Mouse (Mus musculus) adrenal gland, adult 8-10 months (tissue): Measurements from ENCODE around the gene Uggt1. TPM values are rescaled to one million over a fixed set of nuclear protein-coding genes. Genes with fewer than 3 reads are reported as not detected.

Source experiments
- DNase-seq: peaks from one replicate; pipeline ENCODE4 v3.0.0; 2022
- microRNA-seq, 2 experiments: library from miRNA; unstranded; fragments of <30 nt; microRNA quantifications; one replicate each; pipeline ENCODE4 v1.2.0; 2022
- total RNA-seq, 4 experiments: library from RNA; stranded (reverse); gene quantifications; 2 replicates each; pipeline ENCODE4 v1.2.4; 2022

Gene Uggt1
- total RNA-seq, 4 experiments from 2014 or later = 50.9 to 64.5 (median 54.8) TPM

DNA sequence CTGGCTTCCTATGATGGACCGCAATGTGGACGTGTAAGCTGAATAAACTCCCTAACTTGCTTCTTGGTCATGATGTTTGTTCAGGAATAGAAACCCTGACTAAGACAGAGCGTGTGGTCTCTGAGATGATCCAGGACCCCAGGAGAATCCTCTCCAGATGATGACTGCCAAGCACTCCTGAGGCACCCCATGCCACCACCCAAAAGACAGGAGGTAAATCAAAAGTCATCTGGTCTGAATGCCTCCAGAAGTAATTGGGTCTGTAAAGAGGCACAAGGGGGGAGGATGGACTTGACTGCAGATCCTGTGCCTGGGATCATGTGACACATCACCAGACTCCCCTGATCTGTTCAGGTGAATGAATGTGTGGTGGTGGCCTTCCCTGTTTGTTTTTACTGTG, 131.9 kb downstream of the Uggt1 start:
- no peak for DNase-seq

GRCm38 (mm10) chr1:36109987-36110386, 134.5 kb downstream of the Uggt1 start:
- DNase-seq = no peak

DNA sequence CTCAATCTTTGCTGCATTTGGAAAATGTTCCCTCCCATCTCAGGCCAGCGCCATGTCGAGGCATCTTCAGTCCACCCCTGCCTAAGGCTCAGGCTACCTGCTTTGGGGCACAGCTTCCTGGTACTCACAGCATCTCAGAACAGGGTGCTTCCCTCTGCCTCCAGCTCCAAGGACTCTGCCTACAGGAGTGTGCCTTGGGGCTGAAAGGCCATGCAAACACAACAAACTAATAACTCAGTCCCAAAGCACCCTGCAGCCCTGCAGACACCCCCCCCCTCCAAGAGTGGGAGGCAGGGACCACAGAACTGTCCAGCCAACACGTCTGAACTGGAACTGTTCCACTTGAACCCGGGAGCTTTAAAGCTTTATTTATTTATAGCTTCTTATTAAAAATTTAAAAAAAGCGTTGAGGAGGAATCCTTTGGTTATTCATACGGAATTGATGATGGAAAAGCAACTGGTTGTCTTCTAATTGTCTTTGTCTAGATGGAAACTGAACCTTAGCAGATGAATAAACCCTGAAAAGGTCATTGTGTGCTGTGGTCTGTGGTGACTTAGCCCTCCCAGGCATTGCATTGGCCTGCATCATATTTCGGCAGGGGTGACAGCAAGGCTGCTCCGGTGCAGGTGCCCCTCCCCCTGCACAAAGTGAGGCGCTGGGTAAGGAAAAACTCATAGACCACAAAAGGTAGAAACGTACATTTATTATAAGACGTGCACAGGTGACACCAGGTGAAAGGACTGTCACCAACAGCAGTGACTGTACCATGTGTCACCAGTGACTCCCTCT, 138.4 kb downstream of the Uggt1 start:
- no peak for DNase-seq

GRCm38 (mm10) chr1:36100371-36100770, 144.1 kb downstream of the Uggt1 start:
- no peak for DNase-seq

GRCm38 (mm10) chr1:36098432-36098831, 146.1 kb downstream of the Uggt1 start:
- DNase-seq = no peak

GRCm38 (mm10) chr1:36095423-36096272, 148.9 kb downstream of the Uggt1 start:
- no peak for DNase-seq

- no peak for DNase-seq
These were observed 150.8 kb downstream of the Uggt1 start for GRCm38 (mm10) chr1:36093741-36094140.

- DNase-seq = no peak
These were observed 153.3 kb downstream of the Uggt1 start for GRCm38 (mm10) chr1:36091246-36091645.

GRCm38 (mm10) chr1:36090722-36091110, 153.8 kb downstream of the Uggt1 start:
- no peak for DNase-seq

Small RNA genes within 50 kb of the gene (microRNA-seq; reads per million reads assigned to microRNA genes)
- gene Mir6897 = 0.88 to 2.0 reads per million in 2 experiments

Other genes with a start within 250 kb of the Uggt1 start
- 100 to 1,000 TPM in 2 of 4 experiments, 10 to 100 TPM in 2; 70.2 to 122 (median 96.6) TPM for gene Hs6st1, start 176.3 kb downstream of the Uggt1 start, total RNA-seq
- gene Neurl3, start 30.0 kb upstream of the Uggt1 start, total RNA-seq = 10 to 100 TPM in 2 of 4 experiments, 1 to 10 TPM in 2; 7.6 to 12.1 (median 10.1) TPM
- 1 to 10 TPM; 4.0 to 6.3 (median 4.9) TPM for gene Arid5a, start 63.0 kb upstream of the Uggt1 start, total RNA-seq
- 100 to 1,000 TPM in 3 of 4 experiments, 10 to 100 TPM in 1; 86.5 to 139 (median 135) TPM for gene Kansl3, start 124.5 kb upstream of the Uggt1 start, total RNA-seq
- gene Fer1l5, start 127.6 kb upstream of the Uggt1 start, total RNA-seq = 1 to 10 TPM in 2 of 4 experiments, not detected in 2; 1.3 to 1.6 TPM
- gene Lman2l, start 200.6 kb upstream of the Uggt1 start, total RNA-seq = 10 to 100 TPM; 43.0 to 59.8 (median 46.6) TPM
- gene Cnnm4, start 226.9 kb upstream of the Uggt1 start, total RNA-seq = 1 to 10 TPM; 4.1 to 6.2 (median 5.1) TPM